Mouse (Mus musculus) cerebellum, adult 2 months (tissue): ENCODE results near the gene Ss18l2.

Experiments
- CTCF ChIP-seq: fragments of 200-500 bp; IDR thresholded peaks from 2 replicates; pipeline ENCODE4 v1.5.1; 2011; ENCODE audit warnings: low read depth, mild to moderate bottlenecking, control low read depth, low read length, moderate library complexity, borderline replicate concordance; ENCODE audit not compliant: insufficient read depth
- POLR2A ChIP-seq: fragments of 200-500 bp; IDR thresholded peaks from 2 replicates; pipeline ENCODE4 v1.6.1; 2011; ENCODE audit warnings: low read length, control low read depth, borderline replicate concordance; ENCODE audit not compliant: insufficient read depth

- TF ChIP-seq POLR2A (no peak), CTCF (no peak)
These were observed 42.3 kb upstream of the Ss18l2 start for GRCm38 (mm10) chr9:121667822-121668221.
